In genomic region chr10:117206070-117206469, GRCm38 (mm10) we compare ENCODE assay signal across 24 mouse cellular contexts. TPM values are rescaled to one million over a fixed set of nuclear protein-coding genes. Genes with fewer than 3 reads are reported as not detected.
"Had no signal": no experiment of that assay in that cellular context is flagged by ENCODE, and none has a peak within 500 bp of the region (broad histone marks: within the 10 kb centered on the region; RNA-seq: fewer than 3 reads in every experiment).

No protein-coding gene starts in this region.

- H3K4me2 ChIP-seq: neural tube, embryonic 13.5 days; neural tube, embryonic 15.5 days; stomach, embryonic 15.5 days had no signal

- H3K9me3 ChIP-seq: neural tube, embryonic 13.5 days; neural tube, embryonic 15.5 days; stomach, embryonic 15.5 days had no signal

- H3K9ac ChIP-seq: neural tube, embryonic 13.5 days; neural tube, embryonic 15.5 days; stomach, embryonic 15.5 days had no signal

- H3K27ac ChIP-seq: neural tube, embryonic 13.5 days; neural tube, embryonic 15.5 days; stomach, embryonic 15.5 days; stomach, postnatal 0 days had no signal

- DNase-seq: retina, postnatal 1 day; right cerebral cortex, adult 18-20 months; right cerebral cortex, postnatal 14 days; right cerebral cortex, postnatal 25 days; right cerebral cortex, postnatal 4 days; spleen, adult 18-20 months; thymus, adult 18-20 months; thymus, adult 2 months; thymus, postnatal 14 days; thymus, postnatal 25 days; thymus, postnatal 36 days; thymus, postnatal 4 days had no signal

- H3K4me3 ChIP-seq: neural tube, embryonic 13.5 days; neural tube, embryonic 15.5 days; stomach, embryonic 15.5 days had no signal

- H3K27me3 ChIP-seq: neural tube, embryonic 13.5 days; neural tube, embryonic 15.5 days; stomach, embryonic 15.5 days had no signal

- H3K36me3 ChIP-seq: neural tube, embryonic 13.5 days; neural tube, embryonic 15.5 days; stomach, embryonic 15.5 days had no signal

RNA-seq across cellular contexts. Expression of gene 9530003J23Rik, which starts 32.4 kb away (rescaled TPM):
- total RNA-seq: neutrophil, adult 5-6 weeks had no signal
- polyA plus RNA-seq: neural tube, embryonic 13.5 days; neural tube, embryonic 14.5 days; neural tube, embryonic 15.5 days; small intestine, adult 2 months; spleen, adult 2 months; stomach, embryonic 14.5 days; stomach, embryonic 15.5 days; stomach, embryonic 16.5 days; stomach, postnatal 0 days; thymus, adult 2 months; thymus, postnatal 0 days; urinary bladder, adult 2 months had no signal
